Mouse (Mus musculus) liver, postnatal 0 days (tissue): ENCODE results near the gene Zbtb20.

Experiments used
- CTCF ChIP-seq: sonication (generic); IDR thresholded peaks from 2 replicates; pipeline ENCODE4 v1.5.1; 2016; ENCODE audit warnings: antibody characterized with exemption, low read depth
- EP300 ChIP-seq: IDR thresholded peaks from 2 replicates; pipeline ENCODE4 v1.6.1; 2016; ENCODE audit warnings: antibody characterized with exemption, low read depth, mild to moderate bottlenecking

GRCm38 (mm10) chr16:43415864-43416263, 540.2 kb downstream of the Zbtb20 start:
- no peak for TF ChIP-seq CTCF
- TF ChIP-seq EP300: no peak
